Mouse (Mus musculus): ENCODE measurements at regions not wholly inside any gene's neighbourhood (a gene's known extent, or its start where the extent isn't known, plus 50 kb on each side); places are given as distances from the start of the nearest gene placed in this dataset.

- TF ChIP-seq MYC (IDR thresholded peaks at IDR 0.05; ENCODE audit: low read depth, low read length), result no peak
- no peak for TF ChIP-seq MXI1 (IDR thresholded peaks at IDR 0.05; ENCODE audit: low read depth, low read length)
- no peak for TF ChIP-seq ZNF384 (IDR thresholded peaks at IDR 0.05; ENCODE audit: low read depth, low read length)
- no peak for TF ChIP-seq POLR2AphosphoS5 (IDR thresholded peaks at IDR 0.05; ENCODE audit: borderline replicate concordance, low read depth, low read length)
- TF ChIP-seq SMC3 (IDR thresholded peaks at IDR 0.05; ENCODE audit: low read depth, low read length), result no peak
- TF ChIP-seq TAL1 (IDR thresholded peaks at IDR 0.05; ENCODE audit: low read length), result no peak
- TF ChIP-seq ELF1 (IDR thresholded peaks at IDR 0.05; ENCODE audit: low read depth, low read length), result no peak
- no peak for TF ChIP-seq JUND (IDR thresholded peaks at IDR 0.05; ENCODE audit: low read depth, low read length)
- TF ChIP-seq NELFE (IDR thresholded peaks at IDR 0.05; ENCODE audit: low read depth, low read length), result no peak
- peak; percentile 26 to 40; a peak in 3 of 4 replicates for TF ChIP-seq EP300 (IDR thresholded peaks at IDR 0.05; ENCODE audit: low read depth in 1 of 2, low read length in 2 of 2)
- no peak for TF ChIP-seq CHD1 (IDR thresholded peaks at IDR 0.05; ENCODE audit: low read depth, low read length)
- no peak for TF ChIP-seq E2F4 (IDR thresholded peaks at IDR 0.05; ENCODE audit: borderline replicate concordance, low read depth, low read length)
- TF ChIP-seq CHD2 (IDR thresholded peaks at IDR 0.05; ENCODE audit: low read length), result no peak
- TF ChIP-seq MAZ (IDR thresholded peaks at IDR 0.05; ENCODE audit: low read depth, low read length), result 0 out of 2 replicates have a peak, but pooled peaks have one; percentile 27
- no peak for TF ChIP-seq TBP (IDR thresholded peaks at IDR 0.05; ENCODE audit: low read depth, low read length)
- no peak for TF ChIP-seq GABPA (IDR thresholded peaks at IDR 0.05; ENCODE audit: low read depth, low read length)
- TF ChIP-seq RAD21 (IDR thresholded peaks at IDR 0.05; ENCODE audit: low read depth, low read length), result no peak
- TF ChIP-seq KAT2A (conservative IDR thresholded peaks at IDR 0.05; ENCODE audit: low read depth, low read length), result no peak
- TF ChIP-seq GATA1 (IDR thresholded peaks at IDR 0.05; ENCODE audit: low read depth, low read length), result peak; percentile 52
- no peak for TF ChIP-seq TCF12 (IDR thresholded peaks at IDR 0.05; ENCODE audit: low read depth, low read length)
- TF ChIP-seq ZKSCAN1 (IDR thresholded peaks at IDR 0.05; ENCODE audit: low read depth, low read length), result no peak
- 0 out of 2 replicates have a peak, but pooled peaks have one; percentile 24 for TF ChIP-seq ETS1 (IDR thresholded peaks at IDR 0.05; ENCODE audit: low read depth, low read length)
- no peak for TF ChIP-seq NRF1 (IDR thresholded peaks at IDR 0.05; ENCODE audit: insufficient read depth, low read depth, low read length, poor library complexity, severe bottlenecking)
- TF ChIP-seq MEF2A (IDR thresholded peaks at IDR 0.05; ENCODE audit: extremely low read depth, insufficient replicate concordance, low read depth, low read length, poor library complexity, severe bottlenecking), result no peak
- no peak for TF ChIP-seq POLR2AphosphoS2 (IDR thresholded peaks at IDR 0.05; ENCODE audit: low read length)
- TF ChIP-seq RCOR1 (IDR thresholded peaks at IDR 0.05; ENCODE audit: low read depth, low read length), result peak; percentile 85
- TF ChIP-seq ZMIZ1 (IDR thresholded peaks at IDR 0.05; ENCODE audit: low read depth, low read length), result no peak
- TF ChIP-seq MAFK (IDR thresholded peaks at IDR 0.05; ENCODE audit: borderline replicate concordance, low read depth, low read length), result no peak
- TF ChIP-seq MYB (IDR thresholded peaks at IDR 0.05; ENCODE audit: low read depth, low read length), result no peak
- TF ChIP-seq UBTF (IDR thresholded peaks at IDR 0.05; ENCODE audit: borderline replicate concordance, insufficient read depth, low read depth, low read length), result no peak
- no peaks in the 10 kb centered on the region for H3K9me3 ChIP-seq (replicated peaks; ENCODE audit: insufficient read depth, low read length)
- no peak overlapping the region for H3K27ac ChIP-seq (ENCODE audit: control insufficient read depth, low read depth, low read length)
- no peak overlapping the region for H3K4me3 ChIP-seq (ENCODE audit: control insufficient read depth in 1 of 2, insufficient read depth in 1 of 2, low read depth in 2 of 2, low read length in 2 of 2)
- H3K4me1 ChIP-seq (ENCODE audit: control insufficient read depth in 1 of 2, insufficient read depth in 2 of 2, low read length in 2 of 2), result peaks cover 4 to 13% of the 10 kb centered on the region in 2 experiments; a peak in 3 of 4 replicates
- H3K36me3 ChIP-seq (ENCODE audit: control insufficient read depth in 1 of 2, insufficient read depth in 2 of 2, low read length in 2 of 2), result peaks cover 0 to 4% of the 10 kb centered on the region in 2 experiments; a peak in 1 of 4 replicates
- DNase-seq (ENCODE audit: low read depth, low spot score), result no peak
- no peaks in the 10 kb centered on the region for H3K27me3 ChIP-seq (ENCODE audit: control insufficient read depth in 1 of 2, insufficient read depth in 2 of 2, low read length in 2 of 2)
- H3K9ac ChIP-seq (ENCODE audit: control insufficient read depth, low read depth, low read length, poor library complexity, severe bottlenecking), result no peak overlapping the region
- H3K79me2 ChIP-seq (ENCODE audit: control insufficient read depth, insufficient read depth, low read length, poor library complexity), result no peaks in the 10 kb centered on the region
Observed at GRCm38 (mm10) chr5:64625841-64626298, 177.3 kb upstream of the Klf3 start.

Measured in MEL (cell line).